Mouse (Mus musculus): Measurements from ENCODE around the gene Htr6. TPM values are rescaled to one million over a fixed set of nuclear protein-coding genes. Genes with fewer than 3 reads are reported as not detected.

Gene Htr6
- polyA plus RNA-seq, 1 experiment from 2014 or later = not detected

GRCm38 (mm10) chr4:139024379-139024778, 51.0 kb downstream of the Htr6 start:
- ATAC-seq = no peak
- peaks cover 9% of the 10 kb centered on the region; the same call in 1 of the 2 replicates for H3K4me1 ChIP-seq (ENCODE audit: control insufficient read depth, insufficient read depth, low read length)
- H3K4me3 ChIP-seq (ENCODE audit: low read length) = no peak overlapping the region
- no peak overlapping the region for H3K27ac ChIP-seq (ENCODE audit: low read length)
- H3K9ac ChIP-seq (ENCODE audit: low read depth, low read length) = no peak overlapping the region
- H3K27me3 ChIP-seq (replicated peaks; ENCODE audit: control insufficient read depth, insufficient read depth, low read length) = no peaks in the 10 kb centered on the region
- no peak overlapping the region for H3K4me2 ChIP-seq (ENCODE audit: low read depth, low read length)
- no peaks in the 10 kb centered on the region for H3K9me3 ChIP-seq (ENCODE audit: control insufficient read depth, low read length)
- 42% methylated on average over 2 of the region's 2 CpGs for WGBS
- no peaks in the 10 kb centered on the region for H3K36me3 ChIP-seq (ENCODE audit: control insufficient read depth, insufficient read depth, low read length)

GRCm38 (mm10) chr4:139020385-139020784, 55.0 kb downstream of the Htr6 start:
- Histone ChIP-seq H3K9ac (ENCODE audit: low read depth, low read length) (peak overlapping the region; percentile 38), H3K27me3 (replicated peaks; ENCODE audit: control insufficient read depth, insufficient read depth, low read length) (no peaks in the 10 kb centered on the region), H3K4me3 (ENCODE audit: low read length) (peak overlapping the region; percentile 27), H3K36me3 (ENCODE audit: control insufficient read depth, insufficient read depth, low read length) (no peaks in the 10 kb centered on the region), H3K4me1 (ENCODE audit: control insufficient read depth, insufficient read depth, low read length) (peaks cover 14% of the 10 kb centered on the region; the same call in 1 of the 2 replicates), H3K4me2 (ENCODE audit: low read depth, low read length) (peak overlapping the region; percentile 32; the same call in 1 of the 2 replicates), H3K9me3 (ENCODE audit: control insufficient read depth, low read length) (no peaks in the 10 kb centered on the region), H3K27ac (ENCODE audit: low read length) (peak overlapping the region; percentile 85)
- WGBS = 68% methylated on average over 3 of the region's 3 CpGs
- no peak for ATAC-seq

DNA sequence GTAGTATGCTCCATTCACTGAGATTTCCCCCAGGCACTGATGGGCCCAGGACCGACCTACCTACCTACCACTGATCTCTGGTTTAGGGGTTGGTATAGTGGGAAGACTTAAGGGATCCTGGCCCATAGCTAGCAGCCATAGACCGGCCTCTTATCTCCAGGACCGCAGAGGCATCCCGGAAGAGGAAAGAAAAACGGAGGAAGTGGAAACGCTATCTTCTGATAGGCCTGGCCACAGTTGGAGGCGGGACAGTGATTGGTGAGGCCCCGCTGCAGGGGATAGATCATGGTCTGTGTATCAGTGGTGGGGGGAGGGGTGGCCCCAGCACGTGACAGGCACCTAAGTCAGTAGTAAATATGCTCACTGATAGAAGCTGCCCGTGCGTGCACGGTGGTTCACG, 56.0 kb downstream of the Htr6 start:
- Histone ChIP-seq H3K27ac (ENCODE audit: low read length) (peak overlapping the region; percentile 91), H3K9ac (ENCODE audit: low read depth, low read length) (no peak overlapping the region), H3K4me2 (ENCODE audit: low read depth, low read length) (peak overlapping the region; percentile 32), H3K27me3 (replicated peaks; ENCODE audit: control insufficient read depth, insufficient read depth, low read length) (no peaks in the 10 kb centered on the region), H3K4me1 (ENCODE audit: control insufficient read depth, insufficient read depth, low read length) (peaks cover 14% of the 10 kb centered on the region; the same call in 1 of the 2 replicates), H3K4me3 (ENCODE audit: low read length) (no peak overlapping the region), H3K9me3 (ENCODE audit: control insufficient read depth, low read length) (no peaks in the 10 kb centered on the region), H3K36me3 (ENCODE audit: control insufficient read depth, insufficient read depth, low read length) (no peaks in the 10 kb centered on the region)
- WGBS = 44% methylated on average over 13 of the region's 13 CpGs
- ATAC-seq = peak; percentile 80

- H3K27me3 ChIP-seq (replicated peaks; ENCODE audit: control insufficient read depth, insufficient read depth, low read length) = no peaks in the 10 kb centered on the region
- peak overlapping the region; percentile 20; the same call in 1 of the 2 replicates for H3K4me2 ChIP-seq (ENCODE audit: low read depth, low read length)
- H3K36me3 ChIP-seq (ENCODE audit: control insufficient read depth, insufficient read depth, low read length) = no peaks in the 10 kb centered on the region
- ATAC-seq = peak; percentile 5; the same call in 1 of the 2 replicates
- H3K9ac ChIP-seq (ENCODE audit: low read depth, low read length) = no peak overlapping the region
- peak overlapping the region; percentile 91 for H3K27ac ChIP-seq (ENCODE audit: low read length)
- no peak overlapping the region for H3K4me3 ChIP-seq (ENCODE audit: low read length)
- 59% methylated on average over 4 of the region's 4 CpGs for WGBS
- no peaks in the 10 kb centered on the region for H3K9me3 ChIP-seq (ENCODE audit: control insufficient read depth, low read length)
- peaks cover 14% of the 10 kb centered on the region; the same call in 1 of the 2 replicates for H3K4me1 ChIP-seq (ENCODE audit: control insufficient read depth, insufficient read depth, low read length)
Measured at GRCm38 (mm10) chr4:139018976-139019375, 56.4 kb downstream of the Htr6 start.

DNA sequence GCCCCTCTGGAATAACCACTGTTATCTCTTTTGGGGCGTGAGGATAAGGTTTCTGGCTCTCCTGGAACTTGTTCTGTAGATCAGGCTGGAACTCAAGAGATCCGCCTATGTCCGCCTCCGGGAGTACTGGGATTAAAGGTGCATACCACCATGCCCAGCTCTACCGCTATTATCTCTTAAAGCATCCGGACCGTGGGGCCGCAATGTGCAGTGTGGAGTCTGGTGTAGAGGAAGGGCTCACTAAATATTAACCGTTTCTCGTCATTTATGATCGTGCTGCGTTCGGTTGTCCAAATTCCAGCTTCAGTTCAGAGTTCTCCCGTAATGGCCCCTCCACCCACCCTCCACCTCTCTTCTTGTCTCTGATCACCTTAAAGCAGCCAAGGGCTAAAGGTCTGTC, 57.0 kb downstream of the Htr6 start:
- peak; percentile 91 for ATAC-seq
- Histone ChIP-seq H3K27ac (ENCODE audit: low read length) (peak overlapping the region; percentile 91), H3K4me3 (ENCODE audit: low read length) (no peak overlapping the region), H3K4me1 (ENCODE audit: control insufficient read depth, insufficient read depth, low read length) (peaks cover 14% of the 10 kb centered on the region; the same call in 1 of the 2 replicates), H3K4me2 (ENCODE audit: low read depth, low read length) (peak overlapping the region; percentile 14; the same call in 1 of the 2 replicates), H3K9ac (ENCODE audit: low read depth, low read length) (no peak overlapping the region), H3K9me3 (ENCODE audit: control insufficient read depth, low read length) (no peaks in the 10 kb centered on the region), H3K27me3 (replicated peaks; ENCODE audit: control insufficient read depth, insufficient read depth, low read length) (no peaks in the 10 kb centered on the region), H3K36me3 (ENCODE audit: control insufficient read depth, insufficient read depth, low read length) (no peaks in the 10 kb centered on the region)
- 50% methylated on average over 14 of the region's 14 CpGs for WGBS

GRCm38 (mm10) chr4:139014793-139015192, 60.6 kb downstream of the Htr6 start:
- Histone ChIP-seq H3K4me3 (ENCODE audit: low read length) (no peak overlapping the region), H3K9ac (ENCODE audit: low read depth, low read length) (no peak overlapping the region), H3K27me3 (replicated peaks; ENCODE audit: control insufficient read depth, insufficient read depth, low read length) (no peaks in the 10 kb centered on the region), H3K36me3 (ENCODE audit: control insufficient read depth, insufficient read depth, low read length) (no peaks in the 10 kb centered on the region), H3K9me3 (ENCODE audit: control insufficient read depth, low read length) (no peaks in the 10 kb centered on the region), H3K4me1 (ENCODE audit: control insufficient read depth, insufficient read depth, low read length) (peaks cover 7% of the 10 kb centered on the region; the same call in 1 of the 2 replicates), H3K27ac (ENCODE audit: low read length) (no peak overlapping the region), H3K4me2 (ENCODE audit: low read depth, low read length) (no peak overlapping the region)
- 77% methylated on average over 6 of the region's 6 CpGs for WGBS
- ATAC-seq = no peak

DNA sequence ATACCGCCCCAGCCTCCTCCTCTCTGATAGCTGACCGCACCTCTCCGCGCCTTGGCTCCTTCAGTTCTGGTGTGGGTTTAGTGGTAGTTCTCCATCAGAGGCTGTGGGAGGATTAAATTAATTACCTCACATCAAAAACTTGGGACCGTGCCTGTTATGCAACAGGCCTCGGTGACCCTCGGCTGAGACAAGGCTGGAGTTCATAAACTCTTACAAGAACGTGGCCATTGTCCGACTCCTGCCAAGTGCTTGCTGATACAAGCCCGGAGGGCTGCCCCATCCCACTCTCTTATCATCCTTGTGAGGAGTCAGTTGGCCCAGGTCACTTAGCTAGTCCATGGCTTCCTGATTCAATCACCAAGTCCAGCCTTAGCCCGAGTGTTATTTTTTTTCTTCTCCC, 62.1 kb downstream of the Htr6 start:
- H3K27me3 ChIP-seq (replicated peaks; ENCODE audit: control insufficient read depth, insufficient read depth, low read length) = no peaks in the 10 kb centered on the region
- H3K27ac ChIP-seq (ENCODE audit: low read length) = no peak overlapping the region
- no peak overlapping the region for H3K4me2 ChIP-seq (ENCODE audit: low read depth, low read length)
- no peaks in the 10 kb centered on the region for H3K9me3 ChIP-seq (ENCODE audit: control insufficient read depth, low read length)
- no peaks in the 10 kb centered on the region for H3K36me3 ChIP-seq (ENCODE audit: control insufficient read depth, insufficient read depth, low read length)
- peaks cover 6% of the 10 kb centered on the region; the same call in 1 of the 2 replicates for H3K4me1 ChIP-seq (ENCODE audit: control insufficient read depth, insufficient read depth, low read length)
- no peak for ATAC-seq
- no peak overlapping the region for H3K4me3 ChIP-seq (ENCODE audit: low read length)
- 83% methylated on average over 11 of the region's 11 CpGs for WGBS
- no peak overlapping the region for H3K9ac ChIP-seq (ENCODE audit: low read depth, low read length)

DNA sequence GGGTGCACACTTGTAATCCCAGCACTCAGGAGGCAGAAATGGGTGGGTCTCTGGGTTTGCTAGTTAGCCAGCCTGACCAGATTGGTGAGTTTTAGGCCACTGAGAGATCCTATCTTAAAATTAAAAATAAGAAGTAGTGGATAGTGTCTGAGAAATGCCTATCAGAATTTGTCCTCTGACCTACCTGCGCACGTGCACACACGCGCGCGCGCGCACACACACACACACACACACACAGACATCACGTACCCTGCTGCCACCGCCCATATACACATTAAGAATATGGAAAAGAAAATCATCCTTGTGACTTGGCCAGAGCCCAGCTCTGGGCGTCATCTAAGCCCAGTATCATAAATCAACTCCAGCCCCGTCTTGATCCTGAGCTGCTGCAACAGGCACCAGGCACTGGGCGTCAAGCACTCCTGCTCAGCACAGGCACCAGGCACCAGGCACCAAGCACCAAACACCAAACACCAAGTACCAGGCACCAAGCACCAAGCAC, 64.1 kb downstream of the Htr6 start:
- H3K27ac ChIP-seq (ENCODE audit: low read length) = no peak overlapping the region
- no peak for ATAC-seq
- no peaks in the 10 kb centered on the region for H3K27me3 ChIP-seq (replicated peaks; ENCODE audit: control insufficient read depth, insufficient read depth, low read length)
- H3K4me1 ChIP-seq (ENCODE audit: control insufficient read depth, insufficient read depth, low read length) = peaks cover 11% of the 10 kb centered on the region
- no peak overlapping the region for H3K4me2 ChIP-seq (ENCODE audit: low read depth, low read length)
- no peaks in the 10 kb centered on the region for H3K9me3 ChIP-seq (ENCODE audit: control insufficient read depth, low read length)
- H3K9ac ChIP-seq (ENCODE audit: low read depth, low read length) = no peak overlapping the region
- WGBS = 77% methylated on average over 13 of the region's 13 CpGs
- no peaks in the 10 kb centered on the region for H3K36me3 ChIP-seq (ENCODE audit: control insufficient read depth, insufficient read depth, low read length)
- H3K4me3 ChIP-seq (ENCODE audit: low read length) = no peak overlapping the region

All from intestine, embryonic 16.5 days (tissue).